Mouse (Mus musculus): ENCODE data around the gene Ly86. TPM values are rescaled to one million over a fixed set of nuclear protein-coding genes. Genes with fewer than 3 reads are reported as not detected.

Ly86 gene
- polyA plus RNA-seq, 1 experiment from 2014 or later: 11.9 TPM

- Histone ChIP-seq H3K36me3 (ENCODE audit: insufficient read depth) (no peaks in the 10 kb centered on the region), H3K27me3 (ENCODE audit: insufficient read depth, low read length) (no peaks in the 10 kb centered on the region), H3K4me1 (ENCODE audit: insufficient read depth) (no peaks in the 10 kb centered on the region), H3K9ac (no peak overlapping the region), H3K4me2 (no peak overlapping the region), H3K4me3 (ENCODE audit: low read depth, low read length) (no peak overlapping the region), H3K9me3 (ENCODE audit: low read depth, low read length) (no peaks in the 10 kb centered on the region), H3K27ac (ENCODE audit: low read depth) (no peak overlapping the region)
- no peak for DNase-seq
- 61% methylated on average over 3 of the region's 3 CpGs for WGBS
- TF ChIP-seq CTCF (IDR thresholded peaks at IDR 0.05; ENCODE audit: low read depth): no peak
- ATAC-seq (ENCODE audit: insufficient read depth): no peak
Observed at GRCm38 (mm10) chr13:37402421-37402820, 57.4 kb downstream of the Ly86 start.

- Histone ChIP-seq H3K9ac (no peak overlapping the region), H3K4me3 (ENCODE audit: low read depth, low read length) (no peak overlapping the region), H3K4me2 (no peak overlapping the region), H3K36me3 (ENCODE audit: insufficient read depth) (no peaks in the 10 kb centered on the region), H3K4me1 (ENCODE audit: insufficient read depth) (no peaks in the 10 kb centered on the region), H3K9me3 (ENCODE audit: low read depth, low read length) (no peaks in the 10 kb centered on the region), H3K27ac (ENCODE audit: low read depth) (no peak overlapping the region), H3K27me3 (ENCODE audit: insufficient read depth, low read length) (no peaks in the 10 kb centered on the region)
- no peak for TF ChIP-seq CTCF (IDR thresholded peaks at IDR 0.05; ENCODE audit: low read depth)
- 80% methylated on average over 2 of the region's 2 CpGs for WGBS
- ATAC-seq (ENCODE audit: insufficient read depth) (no peak), DNase-seq (no peak)
Observed at GRCm38 (mm10) chr13:37403708-37404107, 58.7 kb downstream of the Ly86 start.

GRCm38 (mm10) chr13:37415696-37416095 is 70.7 kb downstream of the Ly86 start:
- Histone ChIP-seq H3K36me3 (ENCODE audit: insufficient read depth) (no peaks in the 10 kb centered on the region), H3K9ac (no peak overlapping the region), H3K4me1 (ENCODE audit: insufficient read depth) (no peaks in the 10 kb centered on the region), H3K27me3 (ENCODE audit: insufficient read depth, low read length) (no peaks in the 10 kb centered on the region), H3K4me2 (no peak overlapping the region), H3K4me3 (ENCODE audit: low read depth, low read length) (no peak overlapping the region), H3K27ac (ENCODE audit: low read depth) (no peak overlapping the region), H3K9me3 (ENCODE audit: low read depth, low read length) (no peaks in the 10 kb centered on the region)
- no peak for TF ChIP-seq CTCF (IDR thresholded peaks at IDR 0.05; ENCODE audit: low read depth)
- 91% methylated on average over 1 of the region's 1 CpGs for WGBS
- ATAC-seq (ENCODE audit: insufficient read depth) (no peak), DNase-seq (no peak)

GRCm38 (mm10) chr13:37423416-37423815 is 78.4 kb downstream of the Ly86 start:
- no peak for TF ChIP-seq CTCF (IDR thresholded peaks at IDR 0.05; ENCODE audit: low read depth)
- no peak overlapping the region for H3K4me3 ChIP-seq (ENCODE audit: low read depth, low read length)
- 87% methylated on average over 6 of the region's 6 CpGs for WGBS
- no peaks in the 10 kb centered on the region for H3K36me3 ChIP-seq (ENCODE audit: insufficient read depth)
- ATAC-seq (ENCODE audit: insufficient read depth) (no peak), DNase-seq (no peak)
- no peak overlapping the region for H3K27ac ChIP-seq (ENCODE audit: low read depth)
- no peaks in the 10 kb centered on the region for H3K9me3 ChIP-seq (ENCODE audit: low read depth, low read length)
- no peak overlapping the region for H3K9ac ChIP-seq
- H3K27me3 ChIP-seq (ENCODE audit: insufficient read depth, low read length): no peaks in the 10 kb centered on the region
- no peak overlapping the region for H3K4me2 ChIP-seq
- no peaks in the 10 kb centered on the region for H3K4me1 ChIP-seq (ENCODE audit: insufficient read depth)

GRCm38 (mm10) chr13:37424904-37425303 is 79.9 kb downstream of the Ly86 start:
- no peak overlapping the region for H3K4me3 ChIP-seq (ENCODE audit: low read depth, low read length)
- no peak overlapping the region for H3K9ac ChIP-seq

GRCm38 (mm10) chr13:37425406-37425805 is 80.4 kb downstream of the Ly86 start:
- Histone ChIP-seq H3K9ac (no peak overlapping the region), H3K4me2 (no peak overlapping the region)

More at GRCm38 (mm10) chr13:37424904-37425303, 79.9 kb downstream of the Ly86 start:
- Histone ChIP-seq H3K36me3 (ENCODE audit: insufficient read depth) (no peaks in the 10 kb centered on the region), H3K9me3 (ENCODE audit: low read depth, low read length) (no peaks in the 10 kb centered on the region), H3K4me1 (ENCODE audit: insufficient read depth) (no peaks in the 10 kb centered on the region), H3K4me2 (no peak overlapping the region), H3K27ac (ENCODE audit: low read depth) (no peak overlapping the region), H3K27me3 (ENCODE audit: insufficient read depth, low read length) (no peaks in the 10 kb centered on the region)
- DNase-seq: no peak
- TF ChIP-seq CTCF (IDR thresholded peaks at IDR 0.05; ENCODE audit: low read depth): no peak
- 93% methylated on average over 6 of the region's 6 CpGs for WGBS
- ATAC-seq (ENCODE audit: insufficient read depth): no peak

GRCm38 (mm10) chr13:37426578-37427336 is 81.7 kb downstream of the Ly86 start:
- Histone ChIP-seq H3K4me3 (ENCODE audit: low read depth, low read length) (no peak overlapping the region), H3K9ac (no peak overlapping the region), H3K4me1 (ENCODE audit: insufficient read depth) (no peaks in the 10 kb centered on the region), H3K36me3 (ENCODE audit: insufficient read depth) (no peaks in the 10 kb centered on the region), H3K9me3 (ENCODE audit: low read depth, low read length) (no peaks in the 10 kb centered on the region; the same call in 1 of the 2 replicates), H3K4me2 (0 out of 2 replicates have a peak overlapping the region, but pooled peaks have one; percentile 8), H3K27me3 (ENCODE audit: insufficient read depth, low read length) (no peaks in the 10 kb centered on the region), H3K27ac (ENCODE audit: low read depth) (no peak overlapping the region)
- 44% methylated on average over 12 of the region's 12 CpGs for WGBS
- no peak for TF ChIP-seq CTCF (IDR thresholded peaks at IDR 0.05; ENCODE audit: low read depth)
- no peak for DNase-seq
- no peak for ATAC-seq (ENCODE audit: insufficient read depth)

More at GRCm38 (mm10) chr13:37425406-37425805, 80.4 kb downstream of the Ly86 start:
- Histone ChIP-seq H3K4me1 (ENCODE audit: insufficient read depth) (no peaks in the 10 kb centered on the region), H3K27ac (ENCODE audit: low read depth) (no peak overlapping the region), H3K36me3 (ENCODE audit: insufficient read depth) (no peaks in the 10 kb centered on the region), H3K4me3 (ENCODE audit: low read depth, low read length) (no peak overlapping the region), H3K27me3 (ENCODE audit: insufficient read depth, low read length) (no peaks in the 10 kb centered on the region), H3K9me3 (ENCODE audit: low read depth, low read length) (no peaks in the 10 kb centered on the region)
- ATAC-seq (ENCODE audit: insufficient read depth): no peak
- 75% methylated on average over 3 of the region's 3 CpGs for WGBS
- DNase-seq: no peak
- TF ChIP-seq CTCF (IDR thresholded peaks at IDR 0.05; ENCODE audit: low read depth): no peak

Measured in lung, embryonic 14.5 days (tissue).